Mouse (Mus musculus): ENCODE data around the gene Ceacam14.

Gene Ceacam14

GRCm38 (mm10) chr7:17812333-17812732 lies at the start of gene Ceacam14:
Gene Ceacam14, plus strand, starts transcription at chr7:17812633.
- DNase-seq: no peak

Measured in cerebellum, adult 11-12 months (tissue).